Mouse (Mus musculus) mouse embryonic stem cell (cell line): ENCODE data around the gene Spaar.
"Not testable (repeated sequence)": the region's sequence is repeated elsewhere in the genome, so short reads cannot be mapped to it uniquely, and the experiment has no call there.

Experiments used
- in situ Hi-C, 2 experiments: fragments of 300-500 bp; cut with MboI; formaldehyde crosslinking; loops; 1 replicate in 1 of 2; 3 replicates in 1 of 2; pipeline ENCODE4 v1.14.3; 2019 to 2020; ENCODE audit warnings: low sequenced_read_pairs in 2 of 2, low pct_unique_long_range_greater_than_20kb in 1 of 2, mixed read lengths in 1 of 2; ENCODE audit not compliant: unreplicated experiment in 1 of 2

The Spaar gene

GRCm38 (mm10) chr4:43768341-43768740, 38.5 kb downstream of the Spaar start:
- in situ Hi-C loops, result loop anchor here (5.0 to 10.0 kb wide), 2 partner anchors 66 to 84 kb away; partner anchors contain the start of gene Olfr155 (in 1 of the 2)

- in situ Hi-C loops, result loop anchor here (5.0 to 10.0 kb wide), 2 partner anchors 65 to 83 kb away; partner anchors contain the start of gene Olfr155 (in 1 of the 2)
These were observed 39.5 kb downstream of the Spaar start for GRCm38 (mm10) chr4:43769374-43769773.

GRCm38 (mm10) chr4:43770909-43771308, 41.1 kb downstream of the Spaar start, which contains the start of gene Olfr159:
Olfr159 (minus strand) TSS chr4:43771009.
- in situ Hi-C loops, result no loop called here

GRCm38 (mm10) chr4:43771626-43772025, 41.8 kb downstream of the Spaar start:
- in situ Hi-C loops, result no loop called here

GRCm38 (mm10) chr4:43772304-43772703, 42.5 kb downstream of the Spaar start:
- in situ Hi-C loops, result no loop called here

GRCm38 (mm10) chr4:43795296-43795695, 65.5 kb downstream of the Spaar start:
- in situ Hi-C loops, result no loop called here

- in situ Hi-C loops, result not testable (repeated sequence)
These were observed 66.0 kb downstream of the Spaar start for GRCm38 (mm10) chr4:43795844-43796243.

GRCm38 (mm10) chr4:43798936-43799335, 69.1 kb downstream of the Spaar start:
- in situ Hi-C loops, result no loop called here
